Mouse (Mus musculus) left cerebral cortex, postnatal 4 days (tissue): ENCODE results near the gene Rpl31. TPM values are rescaled to one million over a fixed set of nuclear protein-coding genes. Genes with fewer than 3 reads are reported as not detected.

Experiments
- DNase-seq: peaks from one replicate; pipeline ENCODE4 v3.0.0-alpha.2; 2022
- intact Hi-C: fragments of 180-260 bp; cut with DNase I; formaldehyde crosslinking; loops from one replicate; pipeline ENCODE4 v1.15.1; 2025
- total RNA-seq, 2 experiments: library from RNA; stranded (reverse); gene quantifications; 2 replicates each; pipeline ENCODE4 v1.2.3; 2021

Rpl31 gene
- total RNA-seq: 100 to 1,000 TPM; 682 to 756 TPM

- intact Hi-C loops: no loop called here
- peak; percentile 97 for DNase-seq
Observed at GRCm38 (mm10) chr1:39367601-39368266, at the start of gene Rpl31. Gene Rpl31, plus strand, starts transcription at chr1:39367842.

DNA sequence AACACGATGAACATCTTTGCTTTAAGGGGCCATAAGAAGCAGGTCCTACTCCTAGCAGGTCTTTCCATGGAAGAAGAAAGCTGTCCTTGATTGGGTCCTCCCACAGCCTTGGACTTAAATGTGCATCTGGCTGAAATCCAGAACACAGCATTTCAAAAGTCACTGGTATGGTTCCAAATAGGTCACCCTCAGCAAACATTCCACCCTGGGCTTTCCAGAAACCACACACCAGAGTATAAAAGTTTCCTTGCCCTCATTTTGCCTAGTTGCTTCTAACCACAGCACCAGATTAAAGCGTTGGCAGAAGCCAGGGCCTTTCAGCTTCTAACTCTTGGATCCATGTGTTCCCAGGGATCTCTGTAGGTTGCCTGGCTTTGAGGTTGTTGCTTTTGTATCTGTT lies 49.7 kb upstream of the Rpl31 start:
- DNase-seq: no peak
- intact Hi-C loops: loop anchor here (10.0 kb wide), 1 partner anchor 123 kb away; the partner anchor contains the start of gene Npas2

DNA sequence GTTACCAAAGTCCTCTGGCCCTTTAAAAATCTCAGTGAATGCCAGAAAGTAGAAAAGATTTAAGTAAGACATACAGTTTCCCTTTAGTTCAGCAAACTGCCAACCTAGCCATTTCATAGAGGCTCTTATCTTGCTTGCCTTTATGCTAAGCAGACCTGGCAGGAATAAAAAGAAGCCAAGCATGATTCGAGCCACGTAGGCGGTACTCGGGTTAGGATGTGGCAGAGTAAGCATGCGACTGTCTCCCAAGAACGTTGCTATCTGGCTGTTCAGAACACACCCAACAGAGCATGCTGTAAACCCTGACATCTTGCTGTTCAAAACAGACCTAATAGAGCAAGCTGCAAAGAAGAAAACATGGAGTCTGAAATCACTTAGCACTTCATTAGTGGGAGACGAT lies 48.8 kb upstream of the Rpl31 start:
- no peak for DNase-seq

GRCm38 (mm10) chr1:39321954-39322353 lies 45.7 kb upstream of the Rpl31 start:
- no peak for DNase-seq
- intact Hi-C loops: no loop called here

More for the DNA sequence above, 48.8 kb upstream of the Rpl31 start:
- intact Hi-C loops: loop anchor here (10.0 kb wide), 1 partner anchor 124 kb away; the partner anchor contains the start of gene Npas2

GRCm38 (mm10) chr1:39325228-39325627 lies 42.4 kb upstream of the Rpl31 start:
- no peak for DNase-seq
- intact Hi-C loops: no loop called here

DNA sequence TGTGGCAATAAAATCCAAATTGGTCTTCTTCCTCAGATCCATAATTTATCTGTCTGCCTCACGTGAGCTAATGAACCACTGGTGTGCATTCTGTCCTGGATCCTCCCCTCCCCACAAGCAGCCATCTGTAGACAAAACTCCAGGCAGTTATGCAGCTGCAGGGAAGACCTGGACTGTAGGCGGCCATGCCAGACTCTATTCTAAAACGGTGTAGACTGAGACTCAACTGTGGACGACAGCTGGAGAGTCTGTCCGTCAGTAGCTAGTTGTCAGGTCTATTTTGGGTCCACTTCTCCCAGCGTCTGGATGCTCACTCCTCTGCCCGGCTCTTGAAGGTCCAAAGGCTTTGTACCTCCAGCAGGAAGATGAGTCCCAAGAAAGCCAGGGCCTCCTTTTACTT lies 40.1 kb upstream of the Rpl31 start:
- DNase-seq: no peak
- intact Hi-C loops: no loop called here

GRCm38 (mm10) chr1:39330857-39331594 lies 36.6 kb upstream of the Rpl31 start:
- DNase-seq: no peak
- intact Hi-C loops: no loop called here

DNA sequence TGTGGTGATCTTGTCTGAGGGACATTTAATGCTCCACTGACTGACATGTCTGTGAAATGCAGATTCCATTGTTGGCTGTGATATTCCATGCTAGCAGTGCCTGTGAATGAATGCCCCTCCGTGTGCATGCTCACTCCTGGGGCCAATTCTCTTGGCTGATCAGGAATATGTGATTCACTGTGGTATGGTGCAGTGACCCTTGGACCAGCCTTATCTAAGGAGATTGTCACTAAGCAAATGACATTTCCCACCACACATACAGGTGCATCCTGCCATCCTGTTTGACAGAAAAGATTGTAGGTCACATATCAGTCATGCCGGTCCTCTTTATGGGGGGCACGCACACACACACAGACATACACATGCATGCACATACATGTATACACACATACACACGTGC lies 35.2 kb upstream of the Rpl31 start:
- intact Hi-C loops: no loop called here
- no peak for DNase-seq

GRCm38 (mm10) chr1:39335561-39336196 lies 32.0 kb upstream of the Rpl31 start:
- DNase-seq: no peak
- intact Hi-C loops: loop anchor here (5.0 kb wide), 1 partner anchor 323 kb away; no protein-coding TSS in a partner anchor

DNA sequence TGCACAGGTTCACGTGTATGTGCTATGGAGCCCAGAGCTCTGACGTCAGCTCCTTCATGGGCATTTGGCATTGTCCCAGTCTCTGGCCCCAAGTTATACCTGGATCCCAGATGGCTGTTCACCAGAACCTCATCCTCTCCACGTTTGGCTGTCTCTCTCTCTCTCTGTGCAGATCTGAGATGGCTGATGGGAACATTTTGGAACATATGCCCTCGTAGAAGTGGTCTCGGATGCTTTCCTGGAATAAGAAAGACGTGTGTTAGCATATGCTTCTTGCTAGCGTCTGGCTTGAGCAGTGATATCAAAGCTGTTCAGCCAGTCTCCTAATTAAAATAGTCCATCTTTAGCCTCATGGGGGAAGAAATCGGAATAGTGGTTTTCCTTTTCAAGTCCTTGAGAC lies 30.9 kb upstream of the Rpl31 start:
- no peak for DNase-seq
- intact Hi-C loops: loop anchor here (5.0 kb wide), 1 partner anchor 324 kb away; no protein-coding TSS in a partner anchor

DNA sequence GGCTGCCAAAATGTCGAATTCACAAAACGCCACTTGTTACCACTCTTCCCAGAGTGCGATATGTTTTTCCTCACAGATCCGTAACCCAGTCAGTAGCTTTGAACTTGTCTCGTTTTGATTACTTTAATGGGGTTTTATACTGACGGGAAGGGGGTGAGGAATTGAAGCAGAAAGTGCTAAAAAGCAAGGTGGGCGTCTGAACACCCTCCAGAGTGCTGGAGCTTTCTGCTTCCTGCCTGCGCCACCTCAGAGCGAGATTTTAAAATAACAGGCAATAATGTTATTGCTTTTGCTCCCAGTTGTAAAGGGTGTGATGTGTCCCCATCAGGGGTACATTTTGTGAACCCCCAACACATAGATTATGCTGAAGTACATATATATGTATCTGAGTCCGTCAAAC lies 28.8 kb upstream of the Rpl31 start:
- no peak for DNase-seq
- intact Hi-C loops: loop anchor here (5.0 kb wide), 1 partner anchor 327 kb away; no protein-coding TSS in a partner anchor

GRCm38 (mm10) chr1:39339455-39339854 lies 28.2 kb upstream of the Rpl31 start:
- DNase-seq: no peak
- intact Hi-C loops: loop anchor here (5.0 kb wide), 1 partner anchor 327 kb away; no protein-coding TSS in a partner anchor

DNA sequence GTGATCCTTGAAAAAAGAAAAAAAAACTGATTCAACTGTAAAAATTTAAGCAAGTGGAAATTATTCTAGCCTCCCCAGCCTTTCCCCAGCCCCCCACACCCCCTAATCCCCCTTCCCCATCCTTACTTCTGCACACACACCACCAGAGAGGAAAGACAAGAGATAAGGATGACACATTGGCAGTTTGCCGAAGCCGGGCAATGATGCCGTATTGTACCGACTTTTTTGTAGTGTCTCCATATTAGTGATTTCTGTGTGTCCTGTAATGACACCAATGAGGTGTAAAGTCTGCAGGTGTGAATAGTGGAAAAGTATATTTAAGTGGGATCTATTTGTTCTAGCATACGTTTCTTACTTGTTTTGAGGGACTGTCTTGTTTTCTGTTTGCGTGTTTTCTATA lies 27.5 kb upstream of the Rpl31 start:
- intact Hi-C loops: no loop called here
- no peak for DNase-seq

GRCm38 (mm10) chr1:39340647-39341046 lies 27.0 kb upstream of the Rpl31 start:
- peak; percentile 47 for DNase-seq
- intact Hi-C loops: no loop called here

GRCm38 (mm10) chr1:39341807-39342206 lies 25.8 kb upstream of the Rpl31 start:
- no peak for DNase-seq
- intact Hi-C loops: no loop called here

- intact Hi-C loops: no loop called here
- no peak for DNase-seq
Observed at GRCm38 (mm10) chr1:39343242-39343641, 24.4 kb upstream of the Rpl31 start.

DNA sequence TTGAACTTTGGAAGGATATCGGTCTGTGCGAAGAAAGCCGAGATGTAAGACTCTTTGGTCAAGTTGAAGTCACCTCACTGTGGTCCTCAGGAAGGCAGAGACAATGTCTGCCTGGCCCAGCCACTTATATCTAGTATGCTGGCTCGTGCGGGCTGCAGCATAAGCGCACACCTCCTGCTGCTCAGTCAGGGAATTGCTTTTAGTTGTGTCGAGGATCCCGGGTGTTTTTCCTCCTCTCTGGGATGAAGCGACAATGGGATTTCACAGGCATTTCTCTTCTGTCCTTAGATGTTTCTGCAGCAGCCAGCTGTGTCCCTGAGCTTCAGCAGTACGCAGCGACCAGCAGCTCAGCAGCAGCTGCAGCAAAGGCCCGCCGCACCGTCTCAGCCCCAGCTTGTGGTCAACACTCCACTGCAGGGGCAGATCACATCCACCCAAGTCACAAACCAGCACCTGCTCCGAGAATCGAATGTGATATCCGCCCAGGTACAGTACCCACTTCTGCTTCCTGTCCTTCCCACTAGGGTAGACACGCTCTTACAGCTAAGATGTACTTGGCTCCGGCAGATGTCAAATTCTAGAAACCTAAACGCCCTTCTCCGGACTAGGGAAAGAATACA lies 22.6 kb upstream of the Rpl31 start:
- no peak for DNase-seq
- intact Hi-C loops: no loop called here

GRCm38 (mm10) chr1:39349001-39349400 lies 18.6 kb upstream of the Rpl31 start:
- intact Hi-C loops: no loop called here
- peak; percentile 61 for DNase-seq

DNA sequence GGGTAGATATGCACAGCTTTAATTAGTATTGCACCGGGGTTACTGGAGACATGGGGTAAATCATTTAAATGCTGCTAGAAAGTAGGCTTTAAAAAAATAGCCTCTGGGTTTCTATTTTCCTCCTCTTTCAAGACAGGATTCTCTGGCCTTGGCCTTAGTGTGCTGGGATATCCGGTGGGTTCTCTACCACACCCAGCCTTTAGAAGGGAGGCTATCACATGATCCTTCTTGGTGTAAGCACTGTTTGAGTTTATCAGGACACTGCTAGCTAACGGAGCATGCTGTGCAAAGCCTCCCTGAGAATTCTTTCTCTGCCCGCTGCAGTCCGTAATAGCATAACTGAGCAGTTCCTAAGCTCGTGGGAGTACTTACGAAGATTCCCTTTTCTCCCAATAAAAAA lies 18.2 kb upstream of the Rpl31 start:
- intact Hi-C loops: no loop called here

GRCm38 (mm10) chr1:39361754-39362514 lies 5.7 kb upstream of the Rpl31 start:
- no peak for DNase-seq
- intact Hi-C loops: no loop called here

More for the DNA sequence above, 18.2 kb upstream of the Rpl31 start:
- DNase-seq: no peak
